Mouse (Mus musculus) B cell, adult 62 days (primary cell): ENCODE data around the gene Rhbdd2. TPM values are rescaled to one million over a fixed set of nuclear protein-coding genes. Genes with fewer than 3 reads are reported as not detected.

ENCODE experiments used
- total RNA-seq: library from RNA; stranded (reverse); gene quantifications from 4 replicates; pipeline ENCODE4 v1.2.4, GENCODE M21; 2023

The Rhbdd2 gene
- 16.1 to 23.2 TPM (median 20.5 TPM) in 4 replicates for total RNA-seq

GRCm38 (mm10) chr5:135632117-135632796 is at the start of gene Rhbdd2:
Rhbdd2 (plus strand) TSS chr5:135632618.

GRCm38 (mm10) chr5:135669741-135670275 is 37.4 kb downstream of the Rhbdd2 start, which contains the start of gene Por:
Por (plus strand) TSS chr5:135670033.

Other genes with a start within 250 kb of the Rhbdd2 start
- 60.4 to 65.7 TPM (median 62.5 TPM) in 4 replicates for gene Pom121, start 238.1 kb upstream of the Rhbdd2 start, total RNA-seq
- 28.3 to 32.7 TPM (median 32.2 TPM) in 4 replicates for gene Hip1, start 87.5 kb upstream of the Rhbdd2 start, total RNA-seq
- not detected in 4 replicates for gene Ccl26, start 69.0 kb upstream of the Rhbdd2 start, total RNA-seq
- gene Ccl24, start 59.6 kb upstream of the Rhbdd2 start, total RNA-seq: 0.45 TPM in 1 of 4 replicates, not detected in the others
- 38.2 to 47.9 TPM (median 42.2 TPM) in 4 replicates for gene Por, start 37.4 kb downstream of the Rhbdd2 start, total RNA-seq
- gene Tmem120a, start 111.8 kb downstream of the Rhbdd2 start, total RNA-seq: 7.9 to 14.5 TPM (median 12.3 TPM) in 4 replicates
- 1.2 TPM in 1 of 4 replicates, not detected in the others for gene Styxl1, start 145.8 kb downstream of the Rhbdd2 start, total RNA-seq
- gene Mdh2, start 145.9 kb downstream of the Rhbdd2 start, total RNA-seq: 143 to 159 TPM (median 155 TPM) in 4 replicates
- 0.38 TPM in 1 of 4 replicates, not detected in the others for gene Srrm3, start 174.3 kb downstream of the Rhbdd2 start, total RNA-seq